Mouse (Mus musculus): ENCODE results near the gene Chn1.

The Chn1 gene

GRCm38 (mm10) chr2:73745647-73746374, 29.3 kb downstream of the Chn1 start:
- DNase-seq (ENCODE audit: low spot score), result no peak

GRCm38 (mm10) chr2:73741286-73741685, 33.9 kb downstream of the Chn1 start:
- no peak for DNase-seq (ENCODE audit: low spot score)

- DNase-seq (ENCODE audit: low spot score), result no peak
These were observed 47.3 kb downstream of the Chn1 start for GRCm38 (mm10) chr2:73727868-73728267.

- no peak for DNase-seq (ENCODE audit: low spot score)
These were observed 50.2 kb downstream of the Chn1 start for GRCm38 (mm10) chr2:73724934-73725333.

- no peak for DNase-seq (ENCODE audit: low spot score)
These were observed 53.3 kb downstream of the Chn1 start for GRCm38 (mm10) chr2:73721821-73722220.

GRCm38 (mm10) chr2:73712481-73712880, 62.7 kb downstream of the Chn1 start:
- no peak for DNase-seq (ENCODE audit: low spot score)

GRCm38 (mm10) chr2:73693045-73693444, 82.1 kb downstream of the Chn1 start:
- DNase-seq (ENCODE audit: low spot score), result no peak

GRCm38 (mm10) chr2:73690783-73691604, 84.2 kb downstream of the Chn1 start:
- DNase-seq (ENCODE audit: low spot score), result no peak

- DNase-seq (ENCODE audit: low spot score), result no peak
These were observed 92.6 kb downstream of the Chn1 start for GRCm38 (mm10) chr2:73682500-73682899.

GRCm38 (mm10) chr2:73680425-73681027, 94.6 kb downstream of the Chn1 start:
- no peak for DNase-seq (ENCODE audit: low spot score)

GRCm38 (mm10) chr2:73668608-73669007, 106.5 kb downstream of the Chn1 start:
- no peak for DNase-seq (ENCODE audit: low spot score)

GRCm38 (mm10) chr2:73660566-73661134, 114.5 kb downstream of the Chn1 start:
- no peak for DNase-seq (ENCODE audit: low spot score)

GRCm38 (mm10) chr2:73659726-73660565, 115.2 kb downstream of the Chn1 start:
- DNase-seq (ENCODE audit: low spot score), result no peak

- no peak for DNase-seq (ENCODE audit: low spot score)
These were observed 116.1 kb downstream of the Chn1 start for GRCm38 (mm10) chr2:73659041-73659440.

GRCm38 (mm10) chr2:73657961-73658360, 117.2 kb downstream of the Chn1 start:
- no peak for DNase-seq (ENCODE audit: low spot score)

GRCm38 (mm10) chr2:73657151-73657550, 118.0 kb downstream of the Chn1 start:
- DNase-seq (ENCODE audit: low spot score), result no peak

- no peak for DNase-seq (ENCODE audit: low spot score)
These were observed 119.5 kb downstream of the Chn1 start for GRCm38 (mm10) chr2:73655663-73656062.

GRCm38 (mm10) chr2:73654892-73655243, 120.3 kb downstream of the Chn1 start:
- no peak for DNase-seq (ENCODE audit: low spot score)

- DNase-seq (ENCODE audit: low spot score), result no peak
These were observed 120.9 kb downstream of the Chn1 start for GRCm38 (mm10) chr2:73654059-73654891.

- DNase-seq (ENCODE audit: low spot score), result no peak
These were observed 137.5 kb downstream of the Chn1 start for GRCm38 (mm10) chr2:73637688-73638087.

GRCm38 (mm10) chr2:73636387-73636786, 138.8 kb downstream of the Chn1 start:
- no peak for DNase-seq (ENCODE audit: low spot score)

Measured in urinary bladder, postnatal 10 days (tissue).